Mouse (Mus musculus) neural tube, embryonic 11.5 days (tissue): ENCODE data around the gene Sprr2d. TPM values are rescaled to one million over a fixed set of nuclear protein-coding genes. Genes with fewer than 3 reads are reported as not detected.

Experiments
- ATAC-seq: fragments of 200-750 bp; cut with Nextera tagmentation; 2 replicates; pipeline ENCODE4 v1.8.0; 2017; ENCODE audit warnings: moderate number of reproducible peaks, mild to moderate bottlenecking, moderate TSS enrichment, moderate library complexity; ENCODE audit not compliant: insufficient read depth, low FRiP score, low TSS enrichment
- DNase-seq: peaks from one replicate; pipeline ENCODE4 v3.0.0-alpha.2; 2015; ENCODE audit warnings: low spot score
- H3K27ac ChIP-seq: fragments of 300-500 bp; sonication (generic); 2 replicates; pipeline ENCODE4 v1.5.1; 2014; ENCODE audit warnings: low read depth, mild to moderate bottlenecking, low read length
- H3K27me3 ChIP-seq: fragments of 300-500 bp; sonication (generic); 2 replicates; pipeline ENCODE4 v1.6.1; 2014; ENCODE audit warnings: mild to moderate bottlenecking, low read length, mixed read lengths; ENCODE audit not compliant: control insufficient read depth, insufficient read depth
- H3K36me3 ChIP-seq: fragments of 300-500 bp; sonication (generic); 2 replicates; pipeline ENCODE4 v1.6.1; 2014; ENCODE audit warnings: mild to moderate bottlenecking, low read length, moderate library complexity, mixed read lengths; ENCODE audit not compliant: control insufficient read depth, insufficient read depth
- H3K4me1 ChIP-seq: fragments of 300-500 bp; sonication (generic); 2 replicates; pipeline ENCODE4 v1.6.1; 2014; ENCODE audit warnings: low read length, mixed read lengths; ENCODE audit not compliant: control insufficient read depth, insufficient read depth
- H3K4me2 ChIP-seq: fragments of 300-500 bp; sonication (generic); 2 replicates; pipeline ENCODE4 v1.6.1; 2014; ENCODE audit warnings: low read depth, mild to moderate bottlenecking, moderate library complexity
- H3K4me3 ChIP-seq: fragments of 300-500 bp; sonication (generic); 2 replicates; pipeline ENCODE4 v1.5.1; 2014; ENCODE audit warnings: low read depth, low read length
- H3K9ac ChIP-seq: fragments of 300-500 bp; sonication (generic); 2 replicates; pipeline ENCODE4 v1.6.1; 2014; ENCODE audit warnings: mild to moderate bottlenecking, low read length
- H3K9me3 ChIP-seq: fragments of 300-500 bp; sonication (generic); 2 replicates; pipeline ENCODE4 v1.6.1; 2016; ENCODE audit warnings: low read length; ENCODE audit not compliant: control insufficient read depth
- WGBS: fragments of 180-500 bp; shearing (Covaris S2); extraction: QIAGEN DNeasy Blood & Tissue Kit; methylation state at CpG from one replicate; pipeline ENCODE4 v1.1.7; 2014; 5-methylcytosine and 5-hydroxymethylcytosine counted together
- polyA plus RNA-seq: library from polyadenylated mRNA; unstranded; fragments of >200 nt; fragmentation: Nextera tagmentation; extraction: Ambion mirVana; gene quantifications from 2 replicates; pipeline ENCODE4 v1.2.1, GENCODE M21; 2014

Sprr2d gene
- polyA plus RNA-seq, 1 experiment from 2014 or later, result not detected

GRCm38 (mm10) chr3:92385385-92385784 lies 46.4 kb downstream of the Sprr2d start, which contains the start of gene Sprr2h:
Gene Sprr2h, plus strand, starts transcription at chr3:92385685.
- 76% methylated on average over 1 of the region's 1 CpGs for WGBS
- DNase-seq (no peak), ATAC-seq (no peak)

More at GRCm38 (mm10) chr3:92385385-92385784, 46.4 kb downstream of the Sprr2d start, which contains the start of gene Sprr2h:
- H3K4me3 ChIP-seq, result no peak within 1 kb of the TSS
- no peak within 1 kb of the TSS for H3K27ac ChIP-seq
- H3K27me3 ChIP-seq, result no peaks in the 10 kb centered on the region
- H3K4me2 ChIP-seq, result no peak within 1 kb of the TSS
- H3K36me3 ChIP-seq, result no peaks in the 10 kb centered on the region
- H3K4me1 ChIP-seq, result no peaks in the 10 kb centered on the region
- H3K9ac ChIP-seq, result no peak within 1 kb of the TSS
- no peaks in the 10 kb centered on the region for H3K9me3 ChIP-seq

Other genes starting within 250 kb of the Sprr2d start
- gene Prr9, start 215.2 kb upstream of the Sprr2d start, polyA plus RNA-seq, result not detected in 2 replicates
- not detected in 2 replicates for gene Lelp1, start 196.4 kb upstream of the Sprr2d start, polyA plus RNA-seq
- gene Sprr2a1, start 123.3 kb upstream of the Sprr2d start, polyA plus RNA-seq, result not detected in 2 replicates
- 0.89 and 2.5 TPM in 2 replicates for gene Sprr2a2, start 123.2 kb upstream of the Sprr2d start, polyA plus RNA-seq
- gene Sprr2a3, start 53.7 kb upstream of the Sprr2d start, polyA plus RNA-seq, result not detected in 2 replicates
- 0.54 TPM in 1 of 2 replicates, not detected in the other for gene Sprr2b, start 22.5 kb upstream of the Sprr2d start, polyA plus RNA-seq
- gene Sprr2e, start 13.0 kb downstream of the Sprr2d start, polyA plus RNA-seq, result not detected in 2 replicates
- gene Sprr2f, start 26.0 kb downstream of the Sprr2d start, polyA plus RNA-seq, result not detected in 2 replicates
- gene Sprr2h, start 46.5 kb downstream of the Sprr2d start, polyA plus RNA-seq, result not detected in 2 replicates
- gene Sprr2i, start 68.9 kb downstream of the Sprr2d start, polyA plus RNA-seq, result not detected in 2 replicates
- gene Sprr2j-ps, start 78.9 kb downstream of the Sprr2d start, polyA plus RNA-seq, result not detected in 2 replicates
- gene Gm9774, start 90.3 kb downstream of the Sprr2d start, polyA plus RNA-seq, result 4.9 and 8.9 TPM in 2 replicates
- gene Sprr2k, start 93.4 kb downstream of the Sprr2d start, polyA plus RNA-seq, result not detected in 2 replicates
- gene Sprr1b, start 99.6 kb downstream of the Sprr2d start, polyA plus RNA-seq, result not detected in 2 replicates
- not detected in 2 replicates for gene Sprr3, start 119.6 kb downstream of the Sprr2d start, polyA plus RNA-seq
- not detected in 2 replicates for gene Sprr1a, start 146.8 kb downstream of the Sprr2d start, polyA plus RNA-seq
- not detected in 2 replicates for gene Sprr4, start 161.4 kb downstream of the Sprr2d start, polyA plus RNA-seq
- not detected in 2 replicates for gene 2310046K23Rik, start 195.4 kb downstream of the Sprr2d start, polyA plus RNA-seq
- gene Ivl, start 234.6 kb downstream of the Sprr2d start, polyA plus RNA-seq, result not detected in 2 replicates
- gene Smcp, start 249.9 kb downstream of the Sprr2d start, polyA plus RNA-seq, result not detected in 2 replicates